Mouse (Mus musculus) T-cell, adult 66 days (primary cell): ENCODE data around the gene Hmgb1. TPM values are rescaled to one million over a fixed set of nuclear protein-coding genes. Genes with fewer than 3 reads are reported as not detected.

ENCODE experiments used
- total RNA-seq, 2 experiments: library from RNA; stranded (reverse); gene quantifications; 3 replicates in 1 of 2; 4 replicates in 1 of 2; pipeline ENCODE4 v1.2.4; 2023

Gene Hmgb1
- 100 to 1,000 TPM; 389 TPM for total RNA-seq

GRCm38 (mm10) chr5:149184104-149184843 lies at the start of gene Hmgb1, which contains the start of gene Uspl1:
Hmgb1 (minus strand) TSS chr5:149184489.
Uspl1 (plus strand) TSS chr5:149184350.

Other genes starting within 250 kb of the Hmgb1 start
- 1 to 10 TPM; 6.6 to 9.0 TPM for gene Gm42791, start 189.3 kb downstream of the Hmgb1 start, total RNA-seq
- gene Uspl1, start 139 bp downstream of the Hmgb1 start, total RNA-seq, result 10 to 100 TPM; 79.4 to 90.2 TPM
- 1 to 10 TPM; 3.1 to 6.8 TPM for gene Alox5ap, start 80.3 kb upstream of the Hmgb1 start, total RNA-seq
- not detected for gene Medag, start 227.3 kb upstream of the Hmgb1 start, total RNA-seq